Mouse (Mus musculus): ENCODE data around the gene Gng2. TPM values are rescaled to one million over a fixed set of nuclear protein-coding genes. Genes with fewer than 3 reads are reported as not detected.
"Not testable (repeated sequence)": the region's sequence is repeated elsewhere in the genome, so short reads cannot be mapped to it uniquely, and the experiment has no call there.

Gene Gng2
- polyA plus RNA-seq, 1 experiment = 12.0 TPM

- DNase-seq (ENCODE audit: low read depth, low spot score) = no peak
- 73% methylated on average over 11 of the region's 11 CpGs for WGBS
Observed at GRCm38 (mm10) chr14:19874201-19874807, 103.1 kb downstream of the Gng2 start.

GRCm38 (mm10) chr14:19867286-19867935 lies 110.0 kb downstream of the Gng2 start:
- WGBS = 71% methylated on average over 5 of the region's 5 CpGs
- no peak for DNase-seq (ENCODE audit: low read depth, low spot score)

- 67% methylated on average over 9 of the region's 9 CpGs for WGBS
Observed at GRCm38 (mm10) chr14:19865121-19865520, 112.3 kb downstream of the Gng2 start.

GRCm38 (mm10) chr14:19861311-19862080 lies 115.9 kb downstream of the Gng2 start:
- DNase-seq (ENCODE audit: low read depth, low spot score) = no peak
- 80% methylated on average over 8 of the region's 8 CpGs for WGBS

More at GRCm38 (mm10) chr14:19865121-19865520, 112.3 kb downstream of the Gng2 start:
- DNase-seq (ENCODE audit: low read depth, low spot score) = not testable (repeated sequence)

- 90% methylated on average over 4 of the region's 4 CpGs for WGBS
- DNase-seq (ENCODE audit: low read depth, low spot score) = no peak
Observed at GRCm38 (mm10) chr14:19860281-19860680, 117.1 kb downstream of the Gng2 start.

- DNase-seq (ENCODE audit: low read depth, low spot score) = no peak
- WGBS = 44% methylated on average over 8 of the region's 8 CpGs
Observed at GRCm38 (mm10) chr14:19858808-19859776, 118.3 kb downstream of the Gng2 start.

- DNase-seq (ENCODE audit: low read depth, low spot score) = no peak
- 67% methylated on average over 2 of the region's 2 CpGs for WGBS
Observed at GRCm38 (mm10) chr14:19858279-19858678, 119.1 kb downstream of the Gng2 start.

- 65% methylated on average over 3 of the region's 3 CpGs for WGBS
- DNase-seq (ENCODE audit: low read depth, low spot score) = no peak
Observed at GRCm38 (mm10) chr14:19853471-19853870, 124.0 kb downstream of the Gng2 start.

- WGBS = 24% methylated on average over 15 of the region's 15 CpGs
Observed at GRCm38 (mm10) chr14:19839600-19840332, 137.7 kb downstream of the Gng2 start.

GRCm38 (mm10) chr14:19836289-19836688 lies 141.1 kb downstream of the Gng2 start:
- 82% methylated on average over 3 of the region's 3 CpGs for WGBS
- no peak for DNase-seq (ENCODE audit: low read depth, low spot score)

More at GRCm38 (mm10) chr14:19839600-19840332, 137.7 kb downstream of the Gng2 start:
- no peak for DNase-seq (ENCODE audit: low read depth, low spot score)

- 67% methylated on average over 11 of the region's 11 CpGs for WGBS
Observed at GRCm38 (mm10) chr14:19825481-19825880, 151.9 kb downstream of the Gng2 start.

GRCm38 (mm10) chr14:19823321-19824142 lies 153.9 kb downstream of the Gng2 start, which contains the start of gene Rtraf:
TSS of gene Rtraf (minus strand) at chr14:19823824.
- peak; percentile 70 for DNase-seq (ENCODE audit: low read depth, low spot score)
- under 1% methylated on average over 80 of the region's 80 CpGs for WGBS

More at GRCm38 (mm10) chr14:19825481-19825880, 151.9 kb downstream of the Gng2 start:
- no peak for DNase-seq (ENCODE audit: low read depth, low spot score)

Other genes with a start within 250 kb of the Gng2 start
- gene Nid2, start 226.4 kb downstream of the Gng2 start, polyA plus RNA-seq (2012; rRNA removed) = 4.7 and 7.4 TPM in 2 replicates
- gene Rtraf, start 153.8 kb downstream of the Gng2 start, polyA plus RNA-seq (2012; rRNA removed) = 34.3 and 36.9 TPM in 2 replicates
- gene Saysd1, start 160.9 kb upstream of the Gng2 start, polyA plus RNA-seq (2012; rRNA removed) = 7.8 and 8.3 TPM in 2 replicates
- gene Kcnk5, start 204.2 kb upstream of the Gng2 start, polyA plus RNA-seq (2012; rRNA removed) = 20.4 and 37.5 TPM in 2 replicates